Mouse (Mus musculus) small intestine, adult 2 months (tissue): ENCODE measurements around the gene BC048562.

Experiments used
- CTCF ChIP-seq: fragments of 200-500 bp; IDR thresholded peaks from 2 replicates; pipeline ENCODE4 v1.5.1; 2012; ENCODE audit warnings: low read depth, mild to moderate bottlenecking, control low read depth, inconsistent platforms, low read length, moderate library complexity, mixed read lengths; ENCODE audit not compliant: insufficient replicate concordance, insufficient read length; ENCODE audit errors: extremely low read depth
- POLR2A ChIP-seq: fragments of 200-500 bp; IDR thresholded peaks from 2 replicates; pipeline ENCODE4 v1.6.1; 2012; ENCODE audit warnings: low read depth, mild to moderate bottlenecking, control low read depth, inconsistent platforms, low read length, moderate library complexity

GRCm38 (mm10) chr9:108479721-108480351 lies 43.6 kb downstream of the BC048562 start, which contains the start of gene Lamb2:
- no peak for TF ChIP-seq CTCF
- TF ChIP-seq POLR2A: no peak; the same call in 1 of the 2 replicates
